Mouse (Mus musculus) neural tube, embryonic 15.5 days (tissue): ENCODE measurements around the gene N4bp2l1. TPM values are rescaled to one million over a fixed set of nuclear protein-coding genes. Genes with fewer than 3 reads are reported as not detected.
"Not testable (repeated sequence)": the region's sequence is repeated elsewhere in the genome, so short reads cannot be mapped to it uniquely, and the experiment has no call there.

Experiments
- ATAC-seq: fragments of 200-750 bp; cut with Nextera tagmentation; 2 replicates; pipeline ENCODE4 v1.8.0; 2017; ENCODE audit warnings: mild to moderate bottlenecking, moderate TSS enrichment, moderate library complexity; ENCODE audit not compliant: low FRiP score
- H3K27ac ChIP-seq: fragments of 300-500 bp; sonication (generic); replicated peaks from 2 replicates; pipeline ENCODE4 v1.5.1; 2015; ENCODE audit warnings: mild to moderate bottlenecking, inconsistent platforms
- H3K27me3 ChIP-seq: fragments of 300-500 bp; sonication (generic); replicated peaks from 2 replicates; pipeline ENCODE4 v1.6.1; 2015; ENCODE audit warnings: inconsistent platforms
- H3K36me3 ChIP-seq: fragments of 300-500 bp; sonication (generic); 2 replicates; pipeline ENCODE4 v1.6.1; 2015; ENCODE audit warnings: inconsistent platforms
- H3K4me1 ChIP-seq: fragments of 300-500 bp; sonication (generic); 2 replicates; pipeline ENCODE4 v1.6.1; 2015; ENCODE audit warnings: inconsistent platforms
- H3K4me2 ChIP-seq: fragments of 300-500 bp; sonication (generic); 2 replicates; pipeline ENCODE4 v1.6.1; 2015; ENCODE audit warnings: inconsistent platforms, mild to moderate bottlenecking, moderate library complexity
- H3K4me3 ChIP-seq: fragments of 300-500 bp; sonication (generic); replicated peaks from 2 replicates; pipeline ENCODE4 v1.5.1; 2015; ENCODE audit warnings: mild to moderate bottlenecking, inconsistent platforms
- H3K9ac ChIP-seq: fragments of 300-500 bp; sonication (generic); replicated peaks from 2 replicates; pipeline ENCODE4 v1.6.1; 2015; ENCODE audit warnings: mild to moderate bottlenecking, inconsistent platforms
- H3K9me3 ChIP-seq: fragments of 300-500 bp; sonication (generic); replicated peaks from 2 replicates; pipeline ENCODE4 v1.6.1; 2016; ENCODE audit warnings: inconsistent platforms
- WGBS: fragments of 180-500 bp; shearing (Covaris S2); methylation state at CpG from one replicate; pipeline ENCODE4 v1.1.7; 2015; ENCODE audit warnings: mixed read lengths; 5-methylcytosine and 5-hydroxymethylcytosine counted together
- polyA plus RNA-seq: library from polyadenylated mRNA; unstranded; fragments of >200 nt; fragmentation: Nextera tagmentation; extraction: Ambion mirVana; gene quantifications from 2 replicates; pipeline ENCODE4 v1.2.1, GENCODE M21; 2015

Gene N4bp2l1
- polyA plus RNA-seq, result 16.6 and 21.4 TPM in 2 replicates

DNA sequence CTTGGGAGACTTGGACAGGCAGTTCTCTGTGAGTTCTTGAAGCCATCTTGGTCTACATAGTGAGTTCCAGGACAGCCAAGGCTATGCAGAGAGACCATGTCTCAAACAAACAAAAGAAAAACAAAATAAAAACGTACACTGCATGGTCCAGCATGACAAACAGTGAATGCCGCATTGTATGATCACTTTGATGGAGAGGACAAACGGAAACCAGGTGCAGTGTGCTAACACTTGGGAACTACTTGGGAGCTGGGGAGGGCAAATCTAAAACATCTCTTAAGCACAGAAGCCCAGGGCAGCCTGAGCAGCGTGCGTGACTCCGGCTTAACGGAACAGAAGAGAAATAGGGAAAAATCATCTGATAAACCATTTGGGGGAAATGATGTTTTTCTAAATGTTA lies at the start of gene N4bp2l1:
N4bp2l1 (minus strand) TSS at position 101 of the 400 bp plus-strand sequence.
- Histone ChIP-seq H3K27me3 (peaks cover 28% of the 10 kb centered on the region; the same call in 1 of the 2 replicates), H3K27ac (no peak within 1 kb of the TSS), H3K9me3 (no peaks in the 10 kb centered on the region), H3K4me1 (peaks cover 29% of the 10 kb centered on the region), H3K4me3 (no peak within 1 kb of the TSS), H3K4me2 (no peak within 1 kb of the TSS), H3K9ac (no peak within 1 kb of the TSS), H3K36me3 (peaks cover 6% of the 10 kb centered on the region; the same call in 1 of the 2 replicates)
- WGBS, result 90% methylated on average over 7 of the region's 7 CpGs
- ATAC-seq, result no peak

GRCm38 (mm10) chr5:150644926-150645325 lies 47.9 kb upstream of the N4bp2l1 start:
- Histone ChIP-seq H3K4me1 (no peaks in the 10 kb centered on the region), H3K36me3 (peaks cover 28% of the 10 kb centered on the region), H3K27ac (no peak overlapping the region), H3K27me3 (no peaks in the 10 kb centered on the region), H3K9ac (no peak overlapping the region), H3K4me2 (no peak overlapping the region), H3K9me3 (no peaks in the 10 kb centered on the region), H3K4me3 (no peak overlapping the region)
- WGBS, result 97% methylated on average over 4 of the region's 4 CpGs
- ATAC-seq, result no peak

DNA sequence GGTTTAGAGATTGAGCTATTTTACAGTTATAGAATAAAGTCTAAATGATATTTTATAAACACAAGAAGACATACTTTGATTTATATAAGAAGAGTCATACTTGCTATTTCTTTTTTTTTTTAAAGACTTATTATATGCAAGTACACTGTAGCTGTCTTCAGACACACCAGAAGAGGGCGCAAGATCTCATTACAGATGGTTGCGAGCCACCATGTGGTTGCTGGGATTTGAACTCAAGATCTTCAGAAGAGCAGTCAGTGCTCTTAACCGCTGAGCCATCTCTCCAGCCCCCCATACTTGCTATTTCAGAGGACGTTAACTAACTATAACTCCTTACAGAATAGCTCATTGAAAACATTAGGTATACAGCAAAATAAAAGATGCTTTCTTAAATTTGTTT lies 46.4 kb upstream of the N4bp2l1 start:
- not testable (repeated sequence) for ATAC-seq, H3K27ac ChIP-seq, H3K4me2 ChIP-seq, H3K9me3 ChIP-seq, H3K27me3 ChIP-seq, H3K4me3 ChIP-seq, H3K4me1 ChIP-seq, H3K9ac ChIP-seq
- 95% methylated on average over 4 of the region's 4 CpGs for WGBS
- peaks cover 18% of the 10 kb centered on the region for H3K36me3 ChIP-seq

- Histone ChIP-seq H3K9ac (no peak overlapping the region), H3K4me3 (no peak overlapping the region), H3K4me2 (no peak overlapping the region), H3K4me1 (no peaks in the 10 kb centered on the region), H3K9me3 (no peaks in the 10 kb centered on the region), H3K36me3 (peaks cover 15% of the 10 kb centered on the region), H3K27me3 (no peaks in the 10 kb centered on the region), H3K27ac (no peak overlapping the region)
- ATAC-seq, result no peak
- 95% methylated on average over 3 of the region's 3 CpGs for WGBS
Observed at GRCm38 (mm10) chr5:150641440-150641839, 44.5 kb upstream of the N4bp2l1 start.

GRCm38 (mm10) chr5:150629692-150630091 lies 32.7 kb upstream of the N4bp2l1 start:
- Histone ChIP-seq H3K4me3 (no peak overlapping the region), H3K9me3 (no peaks in the 10 kb centered on the region), H3K36me3 (peaks cover under 1% of the 10 kb centered on the region; the same call in 1 of the 2 replicates), H3K4me2 (no peak overlapping the region), H3K9ac (no peak overlapping the region), H3K4me1 (no peaks in the 10 kb centered on the region), H3K27me3 (no peaks in the 10 kb centered on the region), H3K27ac (no peak overlapping the region)
- no peak for ATAC-seq
- 89% methylated on average over 2 of the region's 2 CpGs for WGBS

- ATAC-seq, result no peak
- no peaks in the 10 kb centered on the region for H3K4me1 ChIP-seq
- H3K36me3 ChIP-seq, result peaks cover 5% of the 10 kb centered on the region; the same call in 1 of the 2 replicates
- H3K27ac ChIP-seq, result no peak overlapping the region
- 92% methylated on average over 1 of the region's 1 CpGs for WGBS
- no peak overlapping the region for H3K9ac ChIP-seq
- H3K4me2 ChIP-seq, result no peak overlapping the region
- no peaks in the 10 kb centered on the region for H3K27me3 ChIP-seq
- no peaks in the 10 kb centered on the region for H3K9me3 ChIP-seq
- H3K4me3 ChIP-seq, result no peak overlapping the region
Observed at GRCm38 (mm10) chr5:150629272-150629671, 32.3 kb upstream of the N4bp2l1 start.

DNA sequence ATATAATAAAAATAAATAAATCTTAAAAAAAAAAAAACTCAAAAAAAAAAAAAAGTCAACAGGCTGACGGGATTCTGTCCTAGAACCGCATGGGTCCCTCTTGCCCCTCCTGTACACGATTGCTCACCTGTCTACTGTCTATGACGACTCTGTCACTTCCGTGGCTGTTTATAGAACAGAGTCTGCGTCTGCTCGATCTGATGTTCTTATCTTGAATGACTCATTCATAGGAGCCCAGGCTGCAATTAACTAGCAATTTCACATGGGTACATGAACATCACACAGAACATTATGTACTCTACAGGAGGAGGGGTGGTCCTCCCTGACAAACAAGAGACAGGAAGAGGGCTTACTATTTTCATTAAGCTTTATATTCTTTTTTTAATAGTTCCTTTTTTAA lies 28.5 kb upstream of the N4bp2l1 start:
- no peaks in the 10 kb centered on the region for H3K4me1 ChIP-seq
- ATAC-seq, result no peak

GRCm38 (mm10) chr5:150622792-150623191 lies 25.8 kb upstream of the N4bp2l1 start:
- Histone ChIP-seq H3K4me1 (no peaks in the 10 kb centered on the region), H3K9me3 (no peaks in the 10 kb centered on the region), H3K27ac (no peak overlapping the region), H3K4me3 (no peak overlapping the region), H3K9ac (no peak overlapping the region), H3K27me3 (no peaks in the 10 kb centered on the region), H3K4me2 (no peak overlapping the region), H3K36me3 (peaks cover 7% of the 10 kb centered on the region; the same call in 1 of the 2 replicates)
- ATAC-seq, result no peak
- WGBS, result 50% methylated on average over 1 of the region's 1 CpGs

More for the DNA sequence above, 28.5 kb upstream of the N4bp2l1 start:
- Histone ChIP-seq H3K27ac (no peak overlapping the region), H3K4me3 (no peak overlapping the region), H3K27me3 (no peaks in the 10 kb centered on the region), H3K4me2 (no peak overlapping the region), H3K36me3 (peaks cover 7% of the 10 kb centered on the region; the same call in 1 of the 2 replicates), H3K9me3 (no peaks in the 10 kb centered on the region), H3K9ac (no peak overlapping the region)
- WGBS, result 93% methylated on average over 7 of the region's 7 CpGs

- Histone ChIP-seq H3K4me1 (no peaks in the 10 kb centered on the region), H3K9me3 (no peaks in the 10 kb centered on the region), H3K4me2 (no peak overlapping the region), H3K4me3 (no peak overlapping the region), H3K9ac (no peak overlapping the region), H3K27ac (no peak overlapping the region), H3K27me3 (no peaks in the 10 kb centered on the region), H3K36me3 (peaks cover 7% of the 10 kb centered on the region; the same call in 1 of the 2 replicates)
- ATAC-seq, result no peak
- WGBS, result 95% methylated on average over 3 of the region's 3 CpGs
Observed at GRCm38 (mm10) chr5:150621592-150621991, 24.6 kb upstream of the N4bp2l1 start.

DNA sequence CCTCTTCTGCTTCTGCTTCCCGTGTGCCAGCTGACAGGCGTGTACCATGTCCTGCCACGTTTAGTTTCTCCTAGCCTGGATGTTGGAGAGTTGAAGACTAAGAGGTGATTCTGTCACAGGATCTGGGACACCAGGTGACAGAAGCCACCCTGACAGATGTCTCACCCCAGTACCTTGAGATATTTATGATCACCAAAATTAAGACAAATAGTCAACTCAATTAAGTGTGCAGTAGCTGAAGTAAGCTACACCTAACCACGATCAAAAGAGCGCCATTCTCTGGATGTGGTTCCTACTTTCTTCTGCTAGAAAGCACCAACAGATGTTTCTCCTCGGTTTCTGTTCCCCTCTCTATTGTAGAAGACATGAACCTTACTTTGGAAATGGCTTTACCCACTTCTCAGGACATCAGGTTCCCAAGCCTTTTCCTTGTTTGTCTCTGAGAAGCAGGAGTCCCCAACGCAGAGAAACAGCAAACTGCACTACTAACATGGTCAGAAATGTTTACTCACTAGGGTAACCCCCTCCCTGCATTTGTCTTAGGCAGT lies 23.7 kb upstream of the N4bp2l1 start:
- H3K27ac ChIP-seq, result no peak overlapping the region
- H3K4me2 ChIP-seq, result no peak overlapping the region
- no peak for ATAC-seq
- H3K4me3 ChIP-seq, result no peak overlapping the region
- H3K27me3 ChIP-seq, result no peaks in the 10 kb centered on the region
- 91% methylated on average over 7 of the region's 7 CpGs for WGBS
- no peak overlapping the region for H3K9ac ChIP-seq
- no peaks in the 10 kb centered on the region for H3K9me3 ChIP-seq
- no peaks in the 10 kb centered on the region for H3K4me1 ChIP-seq
- H3K36me3 ChIP-seq, result peaks cover 7% of the 10 kb centered on the region; the same call in 1 of the 2 replicates

DNA sequence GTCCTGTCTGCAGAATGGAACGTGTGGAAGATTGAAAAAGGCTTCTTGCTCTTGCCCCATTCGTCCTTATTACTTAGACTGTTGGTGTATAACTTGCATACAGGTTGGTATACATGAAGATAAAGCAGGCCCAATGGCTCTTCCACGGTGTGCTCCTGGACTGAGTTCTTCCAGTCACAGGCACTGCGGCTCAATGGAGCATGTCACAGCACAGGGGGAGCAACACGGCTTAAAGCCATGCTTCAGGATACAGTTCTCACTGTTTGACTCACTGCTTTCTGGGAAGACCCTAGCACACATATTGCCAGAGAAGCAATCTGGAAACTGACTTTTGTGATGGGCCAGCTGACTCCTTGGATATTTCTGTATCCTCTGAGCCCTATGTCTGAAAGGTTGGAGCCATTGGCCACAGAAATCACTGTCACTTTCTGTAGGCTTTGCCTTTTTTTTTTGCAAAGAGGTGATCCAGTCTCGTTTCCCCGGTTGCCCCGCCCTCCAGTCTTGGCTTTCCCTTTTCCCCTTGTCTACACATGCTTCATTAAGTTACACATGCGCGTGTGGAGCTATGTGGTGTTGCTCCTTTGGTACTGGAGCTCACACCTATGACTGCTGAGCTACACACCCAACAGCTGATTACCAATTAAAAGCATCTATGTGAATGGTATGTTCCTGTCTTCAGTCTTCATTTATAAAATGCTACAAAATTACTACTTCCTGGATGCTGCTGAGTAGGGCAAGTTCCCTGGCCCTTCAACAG lies 21.8 kb upstream of the N4bp2l1 start:
- no peak for ATAC-seq
- Histone ChIP-seq H3K9ac (no peak overlapping the region), H3K27ac (no peak overlapping the region), H3K9me3 (no peaks in the 10 kb centered on the region), H3K36me3 (no peaks in the 10 kb centered on the region), H3K4me2 (no peak overlapping the region), H3K4me3 (no peak overlapping the region), H3K4me1 (no peaks in the 10 kb centered on the region), H3K27me3 (no peaks in the 10 kb centered on the region)
- WGBS, result 90% methylated on average over 10 of the region's 10 CpGs

GRCm38 (mm10) chr5:150616731-150617130 lies 19.7 kb upstream of the N4bp2l1 start:
- Histone ChIP-seq H3K9me3 (no peaks in the 10 kb centered on the region), H3K27ac (no peak overlapping the region), H3K9ac (no peak overlapping the region), H3K36me3 (no peaks in the 10 kb centered on the region), H3K4me2 (no peak overlapping the region), H3K4me1 (no peaks in the 10 kb centered on the region), H3K4me3 (no peak overlapping the region), H3K27me3 (no peaks in the 10 kb centered on the region)
- 76% methylated on average over 3 of the region's 3 CpGs for WGBS
- no peak for ATAC-seq
